Mouse (Mus musculus) bone marrow, adult 2 months (tissue): ENCODE data around the gene Hectd2. TPM values are rescaled to one million over a fixed set of nuclear protein-coding genes. Genes with fewer than 3 reads are reported as not detected.
A peak's percentile ranks its signal among the peaks of the same experiment; 100 is the strongest.

Experiments used
- H3K27ac ChIP-seq: fragments of 200-500 bp; 2 replicates; pipeline ENCODE4 v1.5.1; 2012; ENCODE audit warnings: low read depth, mild to moderate bottlenecking, control low read depth, inconsistent platforms, low read length; ENCODE audit not compliant: control insufficient read depth, poor library complexity, insufficient read depth
- H3K4me1 ChIP-seq: fragments of 200-500 bp; 2 replicates; pipeline ENCODE4 v1.6.1; 2011; ENCODE audit warnings: low read length; ENCODE audit not compliant: control insufficient read depth, insufficient read depth
- H3K4me3 ChIP-seq: fragments of 200-500 bp; replicated peaks from 2 replicates; pipeline ENCODE3; 2011; ENCODE audit warnings: mild to moderate bottlenecking, low read depth, low read length, control low read depth; ENCODE audit not compliant: control insufficient read depth
- CTCF ChIP-seq: fragments of 200-500 bp; IDR thresholded peaks from 2 replicates; pipeline ENCODE4 v1.5.1; 2011; ENCODE audit warnings: low read length, control low read depth; ENCODE audit not compliant: control insufficient read depth, insufficient read depth
- POLR2A ChIP-seq: fragments of 200-500 bp; IDR thresholded peaks from 2 replicates; pipeline ENCODE4 v1.6.1; 2011; ENCODE audit warnings: low read depth, mild to moderate bottlenecking, control low read depth, low read length, borderline replicate concordance; ENCODE audit not compliant: control insufficient read depth
- WGBS: fragments of 180-500 bp; shearing (Covaris S2); methylation state at CpG from one replicate; pipeline ENCODE4 v1.1.7; 2018; 5-methylcytosine and 5-hydroxymethylcytosine counted together
- polyA plus RNA-seq: library from polyadenylated mRNA; stranded (reverse); fragments of >200 nt; gene quantifications from 2 replicates; pipeline ENCODE4 v1.2.4, GENCODE M21; 2011; ENCODE audit warnings: low replicate concordance; ENCODE audit not compliant: missing spikeins, insufficient read depth, insufficient read length

The Hectd2 gene
- polyA plus RNA-seq, 1 experiment = 0.87 TPM

DNA sequence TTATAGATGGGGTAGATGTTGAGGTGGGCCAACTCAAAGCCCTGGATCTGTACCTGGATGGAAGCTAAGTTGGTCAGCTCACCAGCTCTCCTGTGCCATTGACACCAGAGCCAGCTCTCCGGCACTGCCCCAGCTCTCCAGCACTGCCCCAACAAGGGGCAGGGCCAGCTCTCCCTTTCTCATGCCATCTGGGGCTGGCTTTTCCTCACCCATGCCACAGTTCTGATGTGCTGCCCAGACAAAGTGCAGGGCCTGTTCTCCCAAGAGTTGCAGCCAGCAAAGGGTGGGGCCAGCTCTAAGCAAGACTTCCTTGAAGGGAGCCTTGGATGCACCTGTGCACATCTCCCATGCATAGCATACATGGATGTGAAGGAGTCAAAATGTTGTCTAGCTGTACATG lies 71.5 kb downstream of the Hectd2 start:
- Histone ChIP-seq H3K27ac (no peak overlapping the region), H3K4me1 (no peaks in the 10 kb centered on the region), H3K4me3 (no peak overlapping the region)
- WGBS = 95% methylated on average over 1 of the region's 1 CpGs
- no peak for TF ChIP-seq CTCF
- no peak for TF ChIP-seq POLR2A

DNA sequence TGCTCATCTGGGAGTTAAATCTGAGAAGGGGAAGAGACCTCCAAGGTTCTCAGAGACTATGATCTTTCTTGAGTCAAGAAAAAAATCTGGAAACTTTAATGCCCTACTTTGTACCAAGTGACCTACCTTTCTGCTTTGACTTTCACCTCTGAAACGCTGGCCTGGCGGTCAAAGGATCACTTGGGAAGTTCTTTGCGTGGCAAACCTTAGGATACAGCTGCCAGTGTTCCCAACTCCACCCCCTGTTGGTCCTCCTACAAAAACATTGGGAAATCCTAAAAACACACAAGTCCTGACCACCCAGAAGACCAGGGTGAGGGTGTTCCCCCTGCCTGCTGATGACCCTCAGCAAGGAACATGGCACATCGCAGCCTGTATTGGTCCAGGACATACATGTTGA lies 72.4 kb downstream of the Hectd2 start:
- Histone ChIP-seq H3K27ac (no peak overlapping the region), H3K4me1 (no peaks in the 10 kb centered on the region), H3K4me3 (no peak overlapping the region)
- TF ChIP-seq POLR2A = no peak
- no peak for TF ChIP-seq CTCF
- WGBS = 78% methylated on average over 4 of the region's 4 CpGs

DNA sequence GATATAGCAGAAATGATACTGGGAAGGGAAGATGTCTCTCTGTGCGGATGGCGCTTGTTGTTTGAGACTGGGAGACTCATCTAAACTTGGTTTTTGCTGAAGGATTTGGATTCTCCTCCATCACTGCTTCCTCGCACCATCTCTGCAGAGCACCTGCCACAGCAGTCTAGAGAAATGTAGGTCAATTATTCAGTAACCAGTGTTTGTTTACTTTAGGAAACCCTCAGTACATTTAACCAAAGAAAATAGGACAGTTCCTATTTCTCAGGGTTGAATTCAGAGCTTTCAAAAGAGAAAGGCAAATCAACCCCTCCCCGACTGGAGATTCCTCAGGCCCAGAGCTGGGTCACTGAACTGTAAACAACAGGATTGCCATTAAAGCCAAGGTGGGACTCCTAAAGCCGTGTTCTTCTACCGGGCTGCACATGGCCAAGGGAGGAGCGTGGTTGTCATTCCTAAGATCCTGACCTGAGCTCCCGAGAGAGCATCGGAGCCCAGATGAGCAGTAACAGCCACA lies 75.0 kb downstream of the Hectd2 start:
- H3K4me3 ChIP-seq = no peak overlapping the region
- WGBS = 85% methylated on average over 9 of the region's 9 CpGs
- no peaks in the 10 kb centered on the region for H3K4me1 ChIP-seq
- TF ChIP-seq POLR2A = no peak
- no peak overlapping the region for H3K27ac ChIP-seq

DNA sequence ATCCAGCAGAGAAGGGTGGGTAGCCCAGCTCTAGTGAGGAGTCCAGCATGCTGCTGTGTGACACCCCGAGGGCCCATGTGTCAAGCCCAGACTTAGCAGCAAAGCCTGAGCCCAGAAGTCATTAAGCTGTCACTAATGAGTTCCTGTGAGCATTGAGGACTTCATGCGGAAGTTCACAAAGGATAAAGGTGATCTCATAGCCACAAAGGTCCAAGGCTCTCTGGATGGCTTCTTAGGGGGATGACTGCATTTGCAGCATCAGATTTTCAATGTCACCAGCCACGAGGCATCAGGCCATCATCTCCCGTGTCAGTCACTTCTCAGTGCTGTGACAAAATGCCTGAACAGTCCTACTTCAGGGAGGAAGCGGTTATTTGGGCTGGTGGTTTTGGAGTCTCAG lies 75.9 kb downstream of the Hectd2 start:
- WGBS = 71% methylated on average over 5 of the region's 5 CpGs
- Histone ChIP-seq H3K4me3 (no peak overlapping the region), H3K4me1 (peaks cover 2% of the 10 kb centered on the region; the same call in 1 of the 2 replicates), H3K27ac (no peak overlapping the region)
- TF ChIP-seq CTCF = no peak
- no peak for TF ChIP-seq POLR2A

DNA sequence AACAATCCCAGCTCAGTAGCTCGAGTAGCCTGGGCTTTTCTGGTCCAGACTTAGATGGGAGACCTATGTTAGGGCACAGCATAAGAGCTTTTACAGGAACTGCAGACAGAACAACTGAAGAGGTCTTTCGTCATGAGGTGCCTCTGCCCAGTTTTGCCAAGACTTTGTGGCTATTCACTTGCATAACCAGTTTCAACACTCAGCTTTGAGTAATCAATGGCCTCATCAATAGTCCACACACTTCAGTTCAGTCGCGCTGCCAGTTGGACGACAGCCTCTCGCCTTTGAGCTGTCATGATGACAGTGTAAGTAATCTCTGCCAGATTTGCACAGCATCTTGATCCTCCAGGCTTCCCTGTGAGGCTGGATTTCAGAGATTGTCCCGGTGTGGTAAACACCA lies 80.3 kb downstream of the Hectd2 start:
- no peak overlapping the region for H3K27ac ChIP-seq
- WGBS = 69% methylated on average over 7 of the region's 7 CpGs
- TF ChIP-seq POLR2A = no peak
- no peak for TF ChIP-seq CTCF

DNA sequence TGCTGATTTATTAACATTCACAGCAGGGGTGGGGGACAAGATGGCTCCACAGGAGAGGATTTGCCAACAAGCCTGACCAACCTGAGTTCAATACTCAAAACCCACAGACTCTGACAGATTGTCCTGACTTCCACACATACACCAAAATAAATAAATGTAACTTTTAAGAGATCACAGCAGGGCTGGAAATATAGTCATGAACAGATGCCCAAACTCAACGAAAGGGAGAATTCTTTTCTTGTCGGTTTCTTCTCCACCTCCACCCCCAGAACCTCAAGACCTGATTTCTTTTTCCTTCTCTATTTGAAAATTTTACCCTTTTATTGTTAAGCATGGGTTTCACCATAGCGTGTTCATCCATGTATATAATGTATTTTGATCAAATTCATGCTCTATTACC lies 82.8 kb downstream of the Hectd2 start:
- Histone ChIP-seq H3K4me3 (no peak overlapping the region), H3K27ac (no peak overlapping the region), H3K4me1 (peaks cover 2% of the 10 kb centered on the region; the same call in 1 of the 2 replicates)
- 81% methylated on average over 3 of the region's 3 CpGs for WGBS
- TF ChIP-seq CTCF (no peak), POLR2A (no peak)

More for the DNA sequence above, 80.3 kb downstream of the Hectd2 start:
- Histone ChIP-seq H3K4me1 (peaks cover 2% of the 10 kb centered on the region; the same call in 1 of the 2 replicates), H3K4me3 (peak overlapping the region; percentile 15)

DNA sequence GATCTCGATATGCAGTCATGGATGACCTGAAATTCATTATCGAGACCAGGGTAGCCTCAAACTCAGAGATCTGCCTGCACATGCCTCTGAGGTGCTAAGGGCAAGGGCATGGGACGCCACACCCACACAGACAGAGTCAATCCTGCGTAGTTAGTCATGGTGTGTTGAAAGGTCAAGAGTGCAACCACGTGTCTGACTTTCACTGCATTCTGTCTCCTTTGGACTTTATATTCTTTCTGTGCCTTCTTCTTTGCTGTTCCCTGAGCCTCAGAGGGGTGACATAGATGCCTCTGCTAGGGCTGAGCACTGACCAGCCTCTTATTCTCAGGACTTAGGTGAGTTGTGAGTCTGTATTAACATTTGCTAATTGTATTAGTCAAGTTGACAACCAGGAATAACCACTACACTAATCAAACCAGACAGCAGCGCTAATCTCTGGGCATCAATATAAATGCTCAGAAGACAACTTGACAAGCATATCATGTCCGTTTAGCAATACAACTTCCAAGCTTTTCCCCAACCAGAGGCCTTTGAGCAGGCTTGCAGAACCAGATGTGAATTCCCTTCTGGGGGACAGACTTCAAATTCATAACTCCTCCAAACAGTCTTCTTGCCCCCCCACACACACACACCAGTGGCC lies 83.6 kb downstream of the Hectd2 start:
- Histone ChIP-seq H3K4me1 (peaks cover 2% of the 10 kb centered on the region; the same call in 1 of the 2 replicates), H3K27ac (no peak overlapping the region), H3K4me3 (no peak overlapping the region)
- WGBS = 78% methylated on average over 7 of the region's 7 CpGs
- TF ChIP-seq POLR2A = no peak
- TF ChIP-seq CTCF = no peak

DNA sequence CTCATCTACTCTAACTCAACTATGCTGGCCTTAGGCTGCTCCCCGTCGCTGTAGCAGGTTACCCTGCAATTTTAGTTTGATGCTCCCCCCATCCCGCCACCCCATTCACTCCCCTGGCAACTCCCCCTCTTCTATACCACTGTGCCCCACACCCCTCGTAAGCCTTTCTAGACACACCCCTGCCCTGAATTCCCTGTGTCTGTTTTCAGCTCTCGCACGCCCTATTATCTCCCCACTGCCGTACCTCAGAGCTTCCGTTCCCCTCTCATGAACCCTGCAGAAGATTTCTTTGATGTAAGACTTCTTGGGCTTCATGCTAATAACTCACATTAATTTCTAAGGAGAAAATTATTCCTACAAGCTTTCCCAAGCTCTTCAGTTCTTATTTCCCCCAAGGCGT lies 84.6 kb downstream of the Hectd2 start:
- 88% methylated on average over 9 of the region's 9 CpGs for WGBS
- TF ChIP-seq POLR2A = no peak
- Histone ChIP-seq H3K4me1 (peaks cover 2% of the 10 kb centered on the region; the same call in 1 of the 2 replicates), H3K4me3 (no peak overlapping the region), H3K27ac (no peak overlapping the region)

DNA sequence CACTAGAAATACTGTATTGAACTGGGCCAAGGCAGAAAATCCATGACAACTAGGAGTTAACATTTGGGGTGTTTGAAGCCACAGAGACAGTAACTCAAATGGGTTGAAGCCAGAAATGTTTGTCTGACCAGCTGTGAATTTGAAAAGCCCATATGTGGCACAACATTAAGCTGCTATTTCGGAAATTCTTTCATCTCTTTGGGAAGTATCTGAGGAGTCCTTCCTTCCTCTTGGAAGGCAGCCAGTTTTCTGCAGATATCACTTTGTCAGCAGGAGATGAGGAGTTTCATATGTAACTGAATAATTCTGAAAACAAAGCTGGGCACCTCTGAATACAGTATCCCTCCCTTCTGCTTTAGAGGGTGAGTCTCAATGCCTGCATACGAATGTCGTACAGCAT lies 86.7 kb downstream of the Hectd2 start:
- 64% methylated on average over 3 of the region's 3 CpGs for WGBS
- H3K27ac ChIP-seq = no peak overlapping the region
- no peak for TF ChIP-seq CTCF
- no peak for TF ChIP-seq POLR2A

More for the DNA sequence above, 86.7 kb downstream of the Hectd2 start:
- no peak overlapping the region for H3K4me3 ChIP-seq
- H3K4me1 ChIP-seq = no peaks in the 10 kb centered on the region
